In genomic region chr11:18898862-18899261, GRCm38 (mm10) we compare ENCODE assay signal across 19 mouse cellular contexts.
DNase-seq lines count a peak whose midpoint lies in the region; ATAC-seq and TF ChIP-seq lines count a peak whose summit lies in the region.
"Had no signal": no experiment of that assay in that cellular context is flagged by ENCODE, and none has a peak within 500 bp of the region (broad histone marks: within the 10 kb centered on the region; RNA-seq: fewer than 3 reads in every experiment).

No protein-coding gene starts in this region.

- H3K9ac ChIP-seq in heart, embryonic 11.5 days (ENCODE audit: low read depth, low read length), result no peak overlapping the region
- H3K9ac ChIP-seq in lung, embryonic 14.5 days, result no peak overlapping the region
- H3K9ac ChIP-seq in stomach, embryonic 14.5 days (replicated peaks; ENCODE audit: low read depth, low read length), result no peak overlapping the region
- H3K9ac ChIP-seq: embryonic facial prominence, embryonic 13.5 days; forebrain, embryonic 12.5 days; limb, embryonic 15.5 days; neural tube, embryonic 12.5 days had no signal

- no peak for TF ChIP-seq POLR2A in lung, adult 2 months (IDR thresholded peaks at IDR 0.05; ENCODE audit: borderline replicate concordance, extremely low read depth, low read depth, low read length)

- H3K9me3 ChIP-seq in heart, embryonic 11.5 days (replicated peaks; ENCODE audit: control insufficient read depth, low read length), result no peaks in the 10 kb centered on the region
- H3K9me3 ChIP-seq in lung, embryonic 14.5 days (ENCODE audit: low read depth, low read length), result no peaks in the 10 kb centered on the region
- H3K9me3 ChIP-seq in stomach, embryonic 14.5 days (ENCODE audit: control insufficient read depth, low read depth, low read length), result no peaks in the 10 kb centered on the region
- H3K9me3 ChIP-seq: embryonic facial prominence, embryonic 13.5 days; forebrain, embryonic 12.5 days; limb, embryonic 15.5 days; neural tube, embryonic 12.5 days had no signal

- peak; percentile 19 for DNase-seq in heart, adult 11 months
- DNase-seq in lung, embryonic 14.5 days, result no peak
- DNase-seq in lung, adult 2 months, result no peak
- peak; percentile 22 for DNase-seq in NIH3T3 (ENCODE audit: low read depth)
- no peak for DNase-seq in frontal cortex, adult 2 months (ENCODE audit: extremely low spot score in 1 of 2, low spot score in 1 of 2)
- no peak for DNase-seq in right cerebral cortex, postnatal 25 days
- DNase-seq: adrenal gland, postnatal 36 days; B cell, adult 2 months; cerebellum, adult 8-10 months; gastrocnemius, postnatal 36 days; layer of hippocampus, postnatal 36 days; thymus, adult 18-20 months had no signal

- no peak overlapping the region for H3K27ac ChIP-seq in heart, embryonic 11.5 days (ENCODE audit: low read depth, low read length)
- H3K27ac ChIP-seq in lung, embryonic 14.5 days (ENCODE audit: low read depth), result peak overlapping the region; percentile 37; the same call in 1 of the 2 replicates
- peak overlapping the region; percentile 75 for H3K27ac ChIP-seq in stomach, embryonic 14.5 days (ENCODE audit: low read length)
- H3K27ac ChIP-seq: embryonic facial prominence, embryonic 13.5 days; forebrain, embryonic 12.5 days; hindbrain, postnatal 0 days; limb, embryonic 15.5 days; neural tube, embryonic 12.5 days had no signal

- peaks cover 3% of the 10 kb centered on the region; the same call in 1 of the 2 replicates for H3K36me3 ChIP-seq in heart, embryonic 11.5 days (ENCODE audit: control insufficient read depth, insufficient read depth, low read length)
- peaks cover 8% of the 10 kb centered on the region for H3K36me3 ChIP-seq in lung, embryonic 14.5 days (ENCODE audit: insufficient read depth)
- peaks cover 9% of the 10 kb centered on the region; the same call in 1 of the 2 replicates for H3K36me3 ChIP-seq in stomach, embryonic 14.5 days (ENCODE audit: control insufficient read depth, insufficient read depth, low read length)
- H3K36me3 ChIP-seq: embryonic facial prominence, embryonic 13.5 days; forebrain, embryonic 12.5 days; limb, embryonic 15.5 days had no signal

- peaks cover 14% of the 10 kb centered on the region for H3K4me1 ChIP-seq in heart, embryonic 11.5 days (ENCODE audit: control insufficient read depth, insufficient read depth, low read length)
- H3K4me1 ChIP-seq in lung, embryonic 14.5 days (ENCODE audit: insufficient read depth), result peaks cover 17% of the 10 kb centered on the region
- peaks cover 20% of the 10 kb centered on the region for H3K4me1 ChIP-seq in lung, adult 2 months (ENCODE audit: control insufficient read depth, insufficient read depth, low read length)
- peaks cover 35% of the 10 kb centered on the region for H3K4me1 ChIP-seq in stomach, embryonic 14.5 days (ENCODE audit: control insufficient read depth, insufficient read depth, low read length)
- H3K4me1 ChIP-seq: limb, embryonic 15.5 days had no signal

- H3K27me3 ChIP-seq in heart, embryonic 11.5 days (ENCODE audit: control insufficient read depth, insufficient read depth, low read length), result no peaks in the 10 kb centered on the region
- no peaks in the 10 kb centered on the region for H3K27me3 ChIP-seq in lung, embryonic 14.5 days (ENCODE audit: insufficient read depth, low read length)
- no peaks in the 10 kb centered on the region for H3K27me3 ChIP-seq in stomach, embryonic 14.5 days (ENCODE audit: control insufficient read depth, insufficient read depth, low read length)
- H3K27me3 ChIP-seq: embryonic facial prominence, embryonic 13.5 days; forebrain, embryonic 12.5 days; neural tube, embryonic 12.5 days had no signal

- no peak overlapping the region for H3K4me3 ChIP-seq in heart, embryonic 11.5 days (ENCODE audit: low read depth, low read length)
- no peak overlapping the region for H3K4me3 ChIP-seq in lung, embryonic 14.5 days (ENCODE audit: low read depth, low read length)
- no peak overlapping the region for H3K4me3 ChIP-seq in lung, adult 2 months (replicated peaks; ENCODE audit: extremely low read depth, low read depth, low read length)
- H3K4me3 ChIP-seq in stomach, embryonic 14.5 days (ENCODE audit: low read depth, low read length), result no peak overlapping the region
- H3K4me3 ChIP-seq: embryonic facial prominence, embryonic 13.5 days; forebrain, embryonic 12.5 days; limb, embryonic 15.5 days; neural tube, embryonic 12.5 days had no signal

- WGBS in heart, embryonic 11.5 days (ENCODE audit: insufficient replicate concordance), result 26% methylated on average over 4 of the region's 4 CpGs
- WGBS in lung, embryonic 14.5 days, result 10% methylated on average over 4 of the region's 4 CpGs
- 21% methylated on average over 4 of the region's 4 CpGs for WGBS in lung, adult 2 months
- 16% methylated on average over 4 of the region's 4 CpGs for WGBS in stomach, embryonic 14.5 days

- TF ChIP-seq CTCF in lung, embryonic 14.5 days (IDR thresholded peaks at IDR 0.05; ENCODE audit: low read depth), result no peak
- no peak for TF ChIP-seq CTCF in lung, adult 2 months (IDR thresholded peaks at IDR 0.05; ENCODE audit: insufficient read depth, low read length)

- ATAC-seq in heart, embryonic 11.5 days (replicated peaks; ENCODE audit: insufficient number of reproducible peaks, low FRiP score, low TSS enrichment), result no peak
- ATAC-seq in lung, embryonic 14.5 days (ENCODE audit: insufficient read depth), result peak; percentile 53; the same call in 1 of the 2 replicates
- no peak for ATAC-seq in stomach, embryonic 14.5 days (ENCODE audit: insufficient number of reproducible peaks, insufficient read depth, low FRiP score, low read depth)
- ATAC-seq: hindbrain, postnatal 0 days had no signal

- H3K4me2 ChIP-seq in heart, embryonic 11.5 days, result no peak overlapping the region
- no peak overlapping the region for H3K4me2 ChIP-seq in lung, embryonic 14.5 days
- H3K4me2 ChIP-seq in stomach, embryonic 14.5 days (replicated peaks; ENCODE audit: low read depth, low read length), result 0 out of 2 replicates have a peak overlapping the region, but pooled peaks have one; percentile 3
- H3K4me2 ChIP-seq: forebrain, embryonic 12.5 days; limb, embryonic 15.5 days; neural tube, embryonic 12.5 days had no signal

Comparison
In these comparisons a context has a peak if more than half of its experiments do, and no peak if none do; other contexts are left out.
1. DNase-seq: peak in heart, adult 11 months (single experiment) and NIH3T3 (single experiment); none in lung, embryonic 14.5 days (single experiment), lung, adult 2 months (single experiment), frontal cortex, adult 2 months (0 of 2) and right cerebral cortex, postnatal 25 days (single experiment).